Mouse (Mus musculus): ENCODE measurements around the gene Traf4. TPM values are rescaled to one million over a fixed set of nuclear protein-coding genes. Genes with fewer than 3 reads are reported as not detected.
"Not testable (repeated sequence)": the region's sequence is repeated elsewhere in the genome, so short reads cannot be mapped to it uniquely, and the experiment has no call there.

The Traf4 gene
- 21.3 and 22.0 TPM in 2 replicates for polyA plus RNA-seq (2012; rRNA removed)

GRCm38 (mm10) chr11:78164924-78165760 lies at the start of gene Traf4:
Gene Traf4, minus strand, starts transcription at chr11:78165589.
- peak in 1 of 2 experiments; percentile 66 for DNase-seq (ENCODE audit: extremely low spot score in 1 of 2, low spot score in 1 of 2)

DNA sequence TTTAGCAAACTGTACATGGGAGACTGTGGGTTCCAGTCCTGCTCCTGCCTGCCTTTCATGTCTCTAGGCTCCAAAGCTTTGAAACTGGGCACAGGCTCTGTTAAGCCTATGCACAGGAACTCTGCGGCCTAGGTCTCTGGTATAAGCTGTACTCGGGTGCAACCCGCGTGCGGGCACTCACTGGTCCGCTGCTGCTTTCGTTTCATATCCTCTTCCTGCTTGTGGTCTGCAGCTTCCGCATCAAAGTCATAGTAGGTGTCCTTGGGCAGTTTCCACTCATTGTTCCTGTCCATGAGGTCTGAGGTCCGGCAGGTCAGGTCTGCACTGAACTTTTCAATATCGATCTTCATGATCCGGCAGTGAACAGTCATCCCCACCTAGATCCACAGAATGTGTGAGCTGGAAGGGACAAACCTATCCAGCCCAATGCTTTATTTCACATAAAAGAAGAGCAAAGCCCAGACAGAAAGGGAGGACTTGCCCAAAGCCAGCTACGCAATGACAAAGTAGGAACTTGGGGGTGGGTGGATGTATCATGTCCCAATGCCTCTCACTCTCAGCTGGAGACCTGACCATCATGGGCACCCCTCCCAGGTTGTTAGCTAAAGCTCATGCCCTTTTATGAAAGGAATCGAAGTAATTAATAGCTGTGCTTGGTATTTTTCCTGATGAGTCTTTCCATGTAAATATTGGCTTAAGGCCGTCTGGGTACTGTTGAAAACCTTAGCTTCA lies 47.9 kb upstream of the Traf4 start:
- no peak for DNase-seq (ENCODE audit: extremely low spot score in 1 of 2, low spot score in 1 of 2)

- no peak for DNase-seq (ENCODE audit: extremely low spot score in 1 of 2, low spot score in 1 of 2)
Measured at GRCm38 (mm10) chr11:78211513-78211912, 46.1 kb upstream of the Traf4 start.

GRCm38 (mm10) chr11:78210615-78211014 lies 45.2 kb upstream of the Traf4 start:
- DNase-seq (ENCODE audit: extremely low spot score in 1 of 2, low spot score in 1 of 2): no peak

DNA sequence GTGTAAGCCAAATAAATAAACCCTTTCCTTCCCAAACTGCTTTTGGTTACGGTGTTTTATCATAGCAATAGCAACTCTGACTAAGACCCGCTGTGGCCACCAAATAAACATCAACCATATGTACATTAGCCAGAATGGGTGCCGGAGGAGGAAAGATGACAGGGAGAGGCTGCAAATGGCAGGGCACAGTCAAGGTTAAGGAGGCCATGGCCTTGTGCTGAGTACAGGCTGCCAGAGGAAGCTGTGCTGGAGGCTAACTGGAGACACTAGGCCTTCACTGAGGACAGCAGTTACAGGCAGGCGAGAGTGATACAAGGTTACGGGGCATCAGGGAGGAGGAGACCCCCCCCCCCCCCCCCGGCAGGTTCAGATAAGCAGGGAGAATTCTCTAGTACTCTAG lies 44.5 kb upstream of the Traf4 start:
- no peak for DNase-seq (ENCODE audit: extremely low spot score in 1 of 2, low spot score in 1 of 2)

- DNase-seq (ENCODE audit: extremely low spot score in 1 of 2, low spot score in 1 of 2): no peak
Measured at GRCm38 (mm10) chr11:78207190-78207589, 41.8 kb upstream of the Traf4 start.

- DNase-seq (ENCODE audit: extremely low spot score in 1 of 2, low spot score in 1 of 2): no peak
Measured at GRCm38 (mm10) chr11:78205361-78206206, 40.2 kb upstream of the Traf4 start.

DNA sequence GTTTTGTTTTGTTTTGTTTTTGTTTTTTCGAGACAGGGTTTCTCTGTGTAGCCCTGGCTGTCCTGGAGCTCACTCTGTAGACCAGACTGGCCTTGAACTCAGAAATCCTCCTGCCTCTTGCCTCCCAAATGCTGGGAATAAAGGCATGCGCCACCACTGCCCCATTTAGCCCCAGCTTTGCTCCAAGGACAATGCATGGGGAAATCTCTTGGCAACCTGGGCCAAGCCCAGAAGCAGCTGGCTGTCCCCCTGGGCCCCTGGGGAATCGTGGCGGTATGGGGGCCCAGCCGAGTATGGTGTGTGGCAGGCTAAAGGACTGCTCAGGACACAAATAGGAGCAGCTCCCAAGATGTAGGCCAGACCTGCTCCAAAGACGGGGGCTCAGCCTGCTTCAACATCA lies 38.9 kb upstream of the Traf4 start:
- DNase-seq (ENCODE audit: extremely low spot score in 1 of 2, low spot score in 1 of 2): no peak

DNA sequence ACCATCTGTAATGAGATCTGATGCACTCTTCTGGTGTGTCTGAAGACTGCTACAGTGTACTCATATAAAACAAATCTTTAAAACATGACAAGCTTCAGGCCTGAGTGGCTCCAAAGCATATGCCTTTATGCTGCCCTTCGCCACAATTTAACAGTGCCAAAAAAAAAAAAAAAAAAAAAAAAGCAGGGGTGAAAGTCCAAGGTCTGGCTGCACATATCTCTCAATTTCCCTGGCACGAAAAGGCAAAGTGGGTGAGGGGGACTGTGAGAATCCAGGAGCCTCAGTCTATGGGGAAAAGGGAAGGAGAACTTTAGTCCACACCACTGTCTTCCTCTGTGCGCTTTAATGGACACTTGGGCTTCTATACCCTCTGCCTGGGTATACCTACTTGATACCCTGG lies 37.0 kb upstream of the Traf4 start:
- DNase-seq (ENCODE audit: extremely low spot score in 1 of 2, low spot score in 1 of 2): no peak

DNA sequence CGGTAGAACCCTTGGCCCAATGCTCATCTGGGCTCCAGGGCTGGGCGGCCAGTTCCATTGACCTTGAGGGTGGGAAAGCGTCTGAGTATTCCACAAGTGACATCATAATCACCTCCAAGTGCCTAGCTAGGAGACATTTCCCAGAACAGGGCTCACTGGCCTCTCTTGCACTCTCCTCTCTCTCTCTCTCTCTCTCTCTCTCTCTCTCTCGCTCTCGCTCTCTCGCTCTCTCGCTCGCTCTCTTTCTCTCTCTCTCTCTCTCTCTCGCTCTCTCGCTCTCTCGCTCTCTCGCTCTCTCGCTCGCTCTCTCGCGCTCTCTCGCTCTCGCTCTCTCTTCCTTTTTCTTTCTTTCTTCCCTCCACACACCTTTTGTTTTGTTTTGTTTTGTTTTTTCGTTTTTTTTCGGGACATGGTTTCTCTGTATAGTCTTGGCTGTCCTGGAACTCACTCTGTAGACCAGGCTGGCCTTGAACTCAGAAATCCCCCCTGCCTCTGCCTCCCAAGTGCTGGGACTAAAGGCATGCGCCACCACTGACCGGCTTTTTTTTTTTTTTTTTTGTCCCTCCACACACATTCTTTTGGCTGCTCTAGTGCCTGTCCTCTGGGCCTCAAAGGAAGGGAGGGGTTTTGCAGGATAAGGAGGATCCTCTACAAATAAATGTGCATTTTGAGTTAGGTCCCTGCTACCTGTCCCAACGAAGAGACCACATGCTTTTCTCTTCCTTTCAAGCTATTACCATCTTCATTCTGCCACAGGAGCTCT lies 29.9 kb upstream of the Traf4 start:
- no peak for DNase-seq (ENCODE audit: extremely low spot score in 1 of 2, low spot score in 1 of 2)

GRCm38 (mm10) chr11:78194411-78195100 lies 29.2 kb upstream of the Traf4 start:
- no peak for DNase-seq (ENCODE audit: extremely low spot score in 1 of 2, low spot score in 1 of 2)

DNA sequence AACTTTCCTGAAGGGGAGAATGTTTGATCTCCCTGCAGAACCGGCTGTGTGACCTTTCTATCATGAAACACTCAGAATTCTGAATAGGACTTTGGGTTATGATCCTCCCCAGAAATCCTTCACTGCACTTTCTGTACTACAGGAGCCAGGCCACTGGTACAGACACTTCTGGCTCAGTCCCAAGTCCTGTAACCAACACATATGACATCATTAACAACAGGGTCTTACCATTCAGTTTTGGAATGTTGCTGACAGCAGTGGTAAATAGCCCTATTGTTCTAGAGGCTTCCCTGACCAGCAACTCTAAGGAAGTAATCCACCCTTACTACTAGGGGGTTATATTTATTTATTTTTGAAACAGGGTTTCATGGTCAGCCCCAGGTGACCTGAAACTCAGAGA lies 27.7 kb upstream of the Traf4 start, which contains the start of gene Proca1:
Gene Proca1 (plus strand): TSS at position 280 of the 400 bp plus-strand sequence.
- no peak for DNase-seq (ENCODE audit: extremely low spot score in 1 of 2, low spot score in 1 of 2)

DNA sequence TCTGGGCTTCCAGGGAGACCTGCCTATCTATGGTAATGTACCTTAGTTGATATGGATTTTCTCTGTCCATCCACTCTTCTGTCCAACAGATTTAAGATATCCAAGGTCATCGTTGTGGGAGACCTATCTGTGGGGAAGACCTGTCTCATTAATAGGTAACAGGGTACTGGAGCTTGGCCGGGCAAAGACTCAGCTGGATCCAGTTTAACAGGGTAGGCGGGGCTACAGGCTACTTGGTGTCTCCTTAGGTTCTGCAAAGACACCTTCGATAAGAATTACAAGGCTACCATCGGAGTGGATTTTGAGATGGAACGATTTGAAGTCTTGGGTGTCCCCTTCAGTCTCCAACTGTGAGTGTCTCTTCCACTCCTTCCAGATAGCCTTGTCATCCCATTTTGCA lies 24.7 kb upstream of the Traf4 start:
- DNase-seq (ENCODE audit: extremely low spot score in 1 of 2, low spot score in 1 of 2): no peak

GRCm38 (mm10) chr11:78189234-78190040 lies 24.0 kb upstream of the Traf4 start:
- DNase-seq (ENCODE audit: extremely low spot score in 1 of 2, low spot score in 1 of 2): peak; percentile 64 to 76

DNA sequence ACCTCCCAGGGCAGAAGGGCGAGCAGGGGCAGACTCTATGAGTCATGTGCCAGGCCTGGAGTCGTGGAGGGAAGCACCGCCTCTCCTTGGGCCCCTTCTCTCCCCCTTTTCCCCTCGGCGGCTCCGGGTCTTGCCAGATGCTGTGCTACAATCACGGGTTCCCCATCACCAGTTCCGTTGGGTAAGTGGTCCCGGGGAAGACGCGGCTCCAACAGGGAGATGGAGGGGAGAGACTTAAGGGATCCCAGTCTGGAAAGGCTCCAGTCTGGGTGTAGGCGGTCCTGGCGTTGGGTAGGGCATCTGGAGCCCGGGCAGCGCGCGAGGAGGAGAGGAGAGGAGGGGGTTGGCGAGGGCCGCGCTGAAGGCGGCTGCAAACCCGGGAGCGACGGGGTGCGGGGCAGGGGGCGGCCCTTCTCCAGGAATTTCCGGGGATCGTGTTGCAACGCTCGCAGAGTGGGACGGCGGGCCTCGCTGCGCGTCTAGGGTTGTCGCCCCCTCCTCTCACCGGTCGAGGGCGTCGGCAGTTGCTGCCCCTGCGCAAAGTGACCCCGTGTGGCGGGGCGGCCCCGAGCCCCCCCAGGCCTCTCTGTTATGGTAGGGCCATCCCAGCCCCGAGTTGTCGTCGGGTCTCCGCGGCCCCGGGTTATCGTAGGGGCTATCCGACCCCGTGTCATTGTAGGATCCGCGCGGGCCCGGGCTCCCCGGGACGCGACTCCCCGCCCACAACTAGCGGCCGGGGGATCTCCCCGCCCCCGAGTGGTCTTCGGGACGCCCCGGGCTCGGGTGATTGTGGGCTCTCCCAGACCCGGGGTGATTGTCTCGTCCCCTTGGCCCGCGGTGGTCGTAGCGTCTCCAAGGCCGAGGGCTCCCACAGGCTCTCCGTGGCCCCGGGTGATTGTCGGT lies 23.2 kb upstream of the Traf4 start, which contains the start of gene Rab34:
Gene Rab34 (plus strand): TSS at position 100 of the 903 bp plus-strand sequence.
- peak in 1 of 2 experiments; percentile 70 for DNase-seq (ENCODE audit: extremely low spot score in 1 of 2, low spot score in 1 of 2)

GRCm38 (mm10) chr11:78184702-78185101 lies 19.3 kb upstream of the Traf4 start:
- DNase-seq (ENCODE audit: extremely low spot score in 1 of 2, low spot score in 1 of 2): not testable (repeated sequence)

DNA sequence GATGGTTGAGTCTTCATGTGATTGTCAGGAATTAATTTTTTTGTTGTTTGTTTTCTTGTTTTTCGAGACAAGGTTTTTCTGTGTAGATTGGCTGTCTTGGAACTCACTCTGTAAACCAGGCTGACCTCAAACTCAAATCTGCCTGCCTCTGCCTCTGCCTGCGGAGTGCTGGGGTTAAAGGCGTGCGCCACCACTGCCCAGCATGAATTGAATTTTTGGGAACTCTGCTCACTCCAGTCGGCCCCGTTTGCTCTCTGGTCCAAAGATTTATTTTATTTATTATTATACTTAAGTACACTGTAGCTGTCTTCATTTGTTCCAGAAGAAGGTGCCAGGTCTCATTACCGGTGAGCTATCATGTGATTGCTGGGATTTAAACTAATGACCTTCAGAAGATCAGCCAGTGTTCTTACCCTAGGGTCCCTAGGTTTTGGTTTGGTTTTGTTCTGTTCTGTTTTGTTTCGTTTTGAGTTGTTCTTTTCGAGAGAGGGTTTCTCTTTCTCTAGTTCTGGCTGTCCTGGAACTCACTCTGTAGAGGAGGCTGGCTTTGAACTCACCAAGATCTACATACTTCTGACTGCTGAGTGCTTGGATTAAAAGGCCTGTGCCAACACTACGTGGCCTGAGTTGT lies 18.6 kb upstream of the Traf4 start:
- DNase-seq (ENCODE audit: extremely low spot score in 1 of 2, low spot score in 1 of 2): no peak
